Mouse (Mus musculus) liver, embryonic 11.5 days (tissue): ENCODE measurements at regions not wholly inside any gene's neighbourhood (a gene's known extent, or its start where the extent isn't known, plus 50 kb on each side); places are given as distances from the start of the nearest gene placed in this dataset.

Experiments used
- ATAC-seq: fragments of 200-750 bp; cut with Nextera tagmentation; replicated peaks from 2 replicates; pipeline ENCODE4 v1.8.0; 2017; ENCODE audit warnings: moderate number of reproducible peaks, mild to moderate bottlenecking, moderate TSS enrichment, moderate library complexity; ENCODE audit not compliant: low FRiP score
- DNase-seq: peaks from one replicate; pipeline ENCODE4 v3.0.0-alpha.2; 2017; ENCODE audit warnings: low spot score
- H3K27ac ChIP-seq: fragments of 300-500 bp; sonication (generic); 2 replicates; pipeline ENCODE4 v1.5.1; 2014; ENCODE audit warnings: mild to moderate bottlenecking, low read depth, low read length, control low read depth
- H3K27me3 ChIP-seq: fragments of 300-500 bp; sonication (generic); replicated peaks from 2 replicates; pipeline ENCODE4 v1.6.1; 2014; ENCODE audit warnings: low read length, mixed read lengths; ENCODE audit not compliant: control insufficient read depth, insufficient read depth
- H3K36me3 ChIP-seq: fragments of 300-500 bp; sonication (generic); 2 replicates; pipeline ENCODE4 v1.6.1; 2014; ENCODE audit warnings: mild to moderate bottlenecking, low read length, moderate library complexity, mixed read lengths; ENCODE audit not compliant: control insufficient read depth, insufficient read depth
- H3K4me1 ChIP-seq: fragments of 300-500 bp; sonication (generic); replicated peaks from 2 replicates; pipeline ENCODE4 v1.6.1; 2014; ENCODE audit warnings: low read length, mixed read lengths; ENCODE audit not compliant: control insufficient read depth, insufficient read depth
- H3K4me2 ChIP-seq: fragments of 300-500 bp; sonication (generic); 2 replicates; pipeline ENCODE4 v1.6.1; 2014; ENCODE audit warnings: mild to moderate bottlenecking, control low read depth, moderate library complexity
- H3K4me3 ChIP-seq: fragments of 300-500 bp; sonication (generic); 2 replicates; pipeline ENCODE4 v1.5.1; 2014; ENCODE audit warnings: low read depth, low read length, control low read depth
- H3K9ac ChIP-seq: fragments of 300-500 bp; sonication (generic); 2 replicates; pipeline ENCODE4 v1.6.1; 2014; ENCODE audit warnings: low read depth, low read length, control low read depth
- H3K9me3 ChIP-seq: fragments of 300-500 bp; sonication (generic); 2 replicates; pipeline ENCODE4 v1.6.1; 2016; ENCODE audit warnings: low read length, inconsistent platforms, mixed read lengths; ENCODE audit not compliant: control insufficient read depth
- WGBS: fragments of 180-500 bp; shearing (Covaris S2); extraction: QIAGEN DNeasy Blood & Tissue Kit; methylation state at CpG from one replicate; pipeline ENCODE4 v1.1.7; 2014; 5-methylcytosine and 5-hydroxymethylcytosine counted together

DNA sequence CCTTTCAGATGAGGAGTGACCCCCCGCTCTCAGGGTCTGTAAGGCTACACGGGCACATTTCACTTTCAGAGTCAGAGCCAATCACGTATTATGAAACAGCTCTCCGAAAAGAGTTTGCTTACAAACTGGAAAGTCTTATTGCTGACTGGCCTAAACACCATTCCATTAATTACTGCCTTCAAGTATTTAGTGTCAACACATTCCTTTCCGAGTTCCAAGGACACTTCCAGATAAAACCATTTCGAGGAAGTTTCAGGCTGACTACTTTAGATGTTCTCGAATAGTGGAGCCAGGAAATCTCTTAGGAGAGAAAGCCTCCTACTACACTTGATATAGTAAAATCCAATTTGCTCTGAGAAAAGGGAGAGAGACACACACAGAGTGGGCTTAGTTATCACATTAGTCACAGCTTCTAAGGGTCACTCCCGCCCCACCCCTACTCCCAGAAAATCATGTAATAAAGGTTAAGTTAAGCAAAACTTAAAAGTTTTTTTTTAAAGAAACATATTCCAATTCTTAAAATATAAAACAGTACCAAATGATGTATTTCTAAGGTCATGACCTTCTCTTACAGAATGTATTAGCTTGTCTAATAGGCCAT, 136.3 kb upstream of the Gm4301 start:
- Histone ChIP-seq H3K27me3 (no peaks in the 10 kb centered on the region), H3K36me3 (no peaks in the 10 kb centered on the region), H3K9me3 (no peaks in the 10 kb centered on the region), H3K27ac (no peak overlapping the region), H3K4me1 (no peaks in the 10 kb centered on the region), H3K4me3 (no peak overlapping the region), H3K4me2 (no peak overlapping the region), H3K9ac (no peak overlapping the region)
- no peak for DNase-seq
- ATAC-seq = no peak
- 65% methylated on average over 8 of the region's 8 CpGs for WGBS

DNA sequence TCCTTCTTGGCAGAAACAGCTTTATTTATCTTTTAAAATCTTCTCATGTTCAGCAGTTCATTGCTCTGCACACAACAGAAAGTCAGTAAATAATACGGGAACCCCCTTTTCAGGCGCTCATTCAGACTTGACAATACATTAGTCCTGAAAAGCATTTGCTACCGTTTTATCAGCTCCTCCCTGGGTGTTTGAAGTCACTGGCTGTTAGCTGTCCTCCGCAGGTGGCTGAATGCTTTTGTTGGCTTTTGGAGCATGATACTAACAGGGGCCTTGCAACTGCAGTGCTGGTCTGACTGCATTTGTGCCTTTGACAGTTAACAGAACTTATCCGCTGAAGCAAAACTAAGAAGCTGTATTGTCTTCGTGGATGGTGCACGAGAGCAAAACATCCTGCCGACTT, 135.0 kb upstream of the Gm4301 start:
- H3K4me1 ChIP-seq = no peaks in the 10 kb centered on the region
- ATAC-seq (no peak), DNase-seq (no peak)
- 37% methylated on average over 8 of the region's 8 CpGs for WGBS
- H3K27me3 ChIP-seq = no peaks in the 10 kb centered on the region
- no peaks in the 10 kb centered on the region for H3K36me3 ChIP-seq
- no peak overlapping the region for H3K4me3 ChIP-seq
- H3K4me2 ChIP-seq = no peak overlapping the region
- H3K9ac ChIP-seq = no peak overlapping the region
- H3K9me3 ChIP-seq = no peaks in the 10 kb centered on the region
- H3K27ac ChIP-seq = no peak overlapping the region

DNA sequence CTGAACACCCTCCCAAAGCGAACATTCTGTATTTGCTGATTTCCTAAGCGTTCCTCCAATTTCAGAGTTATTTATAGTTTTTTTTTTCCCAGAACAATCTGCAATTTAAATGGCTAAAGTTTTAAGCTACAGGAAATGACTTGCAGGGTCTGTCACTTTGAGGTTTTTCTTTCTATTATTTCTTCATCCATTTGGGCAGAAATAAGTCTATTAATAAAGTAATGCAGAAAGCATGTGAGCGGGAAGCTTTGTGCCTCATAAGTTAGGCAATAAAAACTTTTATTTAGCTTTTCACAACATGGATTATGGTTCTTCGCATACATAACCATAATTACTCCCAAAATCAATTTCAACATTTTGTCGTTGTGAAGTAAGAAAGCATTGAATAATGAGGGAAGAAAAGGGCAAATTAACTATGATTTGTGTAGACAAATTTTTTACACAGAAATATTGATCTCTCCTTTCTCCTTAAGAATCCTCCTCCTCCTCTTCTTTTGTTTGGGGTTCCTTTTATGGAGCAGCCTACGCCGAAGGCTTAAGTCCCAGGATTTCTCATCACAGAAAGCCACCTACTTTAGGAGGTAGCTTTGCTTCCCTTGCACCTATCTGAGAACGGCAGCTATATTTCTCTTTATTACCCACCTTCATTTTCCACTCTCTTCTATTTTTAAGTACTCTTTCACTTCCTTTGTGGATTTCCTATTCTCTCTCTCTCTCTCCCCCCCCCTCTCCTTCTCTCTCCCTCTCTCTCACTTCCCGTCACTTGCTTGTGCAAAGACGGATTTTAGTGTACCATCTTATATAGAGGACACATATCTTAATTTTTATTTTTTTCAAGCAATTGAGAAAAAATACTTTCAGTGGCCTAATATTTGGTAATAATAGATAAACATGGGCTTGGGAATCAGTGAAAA, 128.6 kb upstream of the Gm4301 start:
- Histone ChIP-seq H3K4me1 (no peaks in the 10 kb centered on the region), H3K27ac (no peak overlapping the region), H3K36me3 (no peaks in the 10 kb centered on the region), H3K27me3 (no peaks in the 10 kb centered on the region), H3K9me3 (no peaks in the 10 kb centered on the region), H3K4me2 (no peak overlapping the region), H3K9ac (no peak overlapping the region), H3K4me3 (no peak overlapping the region)
- WGBS = 84% methylated on average over 10 of the region's 10 CpGs
- ATAC-seq (no peak), DNase-seq (no peak)

DNA sequence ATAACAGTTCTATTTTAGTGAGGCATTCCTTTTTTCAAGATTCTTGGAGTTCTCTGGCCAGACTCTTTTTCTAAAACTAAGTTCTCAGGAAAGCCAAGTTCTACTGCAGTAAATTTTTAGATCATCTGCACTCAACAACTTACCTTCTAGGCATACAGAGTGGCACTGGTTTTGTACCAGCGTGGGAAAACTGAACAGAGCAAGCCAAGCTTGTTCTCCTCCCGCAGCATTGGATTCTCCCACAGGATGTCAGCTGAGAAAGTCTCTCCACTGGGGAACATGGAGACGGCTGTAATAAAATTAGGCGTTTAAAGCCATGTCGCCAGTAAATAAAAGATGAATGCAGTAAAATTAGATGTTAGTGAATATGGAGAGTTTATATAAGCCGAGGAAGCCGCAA, 124.8 kb upstream of the Gm4301 start:
- Histone ChIP-seq H3K27ac (no peak overlapping the region), H3K4me1 (no peaks in the 10 kb centered on the region), H3K9me3 (no peaks in the 10 kb centered on the region), H3K4me2 (no peak overlapping the region), H3K4me3 (no peak overlapping the region), H3K9ac (no peak overlapping the region), H3K27me3 (no peaks in the 10 kb centered on the region), H3K36me3 (no peaks in the 10 kb centered on the region)
- ATAC-seq (no peak), DNase-seq (no peak)
- 75% methylated on average over 7 of the region's 7 CpGs for WGBS

DNA sequence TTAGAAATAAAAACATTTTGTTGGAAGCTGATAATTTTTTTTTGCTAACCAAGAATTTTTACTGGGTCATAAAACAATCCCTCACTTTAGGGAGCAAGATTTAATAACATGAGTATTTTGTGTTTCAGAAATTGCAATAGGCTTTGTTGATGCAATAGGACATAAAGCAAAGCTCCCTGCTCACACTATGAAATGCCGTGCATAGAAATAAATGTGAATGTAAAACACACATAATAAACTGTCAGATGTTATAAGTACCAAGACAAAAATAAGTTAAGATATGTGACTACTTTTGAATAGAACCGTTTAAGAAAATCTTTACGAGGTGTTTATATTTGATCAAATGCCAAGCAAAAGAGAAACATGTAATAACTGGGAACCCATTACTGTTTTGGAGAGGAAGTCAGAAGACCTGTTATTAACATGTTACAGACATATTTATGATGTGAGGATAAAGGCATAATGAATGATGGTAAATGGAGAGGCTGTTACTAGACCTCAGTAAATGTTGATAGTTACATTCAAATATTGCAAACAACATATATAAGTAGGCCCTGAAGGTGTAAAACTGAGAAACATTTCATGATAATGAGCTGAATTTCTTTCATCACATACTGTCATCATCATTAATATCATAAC, 110.9 kb upstream of the Gm4301 start:
- ATAC-seq (no peak), DNase-seq (no peak)
- Histone ChIP-seq H3K9ac (no peak overlapping the region), H3K9me3 (no peaks in the 10 kb centered on the region), H3K4me3 (no peak overlapping the region), H3K4me1 (no peaks in the 10 kb centered on the region), H3K27ac (no peak overlapping the region), H3K27me3 (no peaks in the 10 kb centered on the region), H3K4me2 (no peak overlapping the region), H3K36me3 (no peaks in the 10 kb centered on the region)
- 82% methylated on average over 3 of the region's 3 CpGs for WGBS

DNA sequence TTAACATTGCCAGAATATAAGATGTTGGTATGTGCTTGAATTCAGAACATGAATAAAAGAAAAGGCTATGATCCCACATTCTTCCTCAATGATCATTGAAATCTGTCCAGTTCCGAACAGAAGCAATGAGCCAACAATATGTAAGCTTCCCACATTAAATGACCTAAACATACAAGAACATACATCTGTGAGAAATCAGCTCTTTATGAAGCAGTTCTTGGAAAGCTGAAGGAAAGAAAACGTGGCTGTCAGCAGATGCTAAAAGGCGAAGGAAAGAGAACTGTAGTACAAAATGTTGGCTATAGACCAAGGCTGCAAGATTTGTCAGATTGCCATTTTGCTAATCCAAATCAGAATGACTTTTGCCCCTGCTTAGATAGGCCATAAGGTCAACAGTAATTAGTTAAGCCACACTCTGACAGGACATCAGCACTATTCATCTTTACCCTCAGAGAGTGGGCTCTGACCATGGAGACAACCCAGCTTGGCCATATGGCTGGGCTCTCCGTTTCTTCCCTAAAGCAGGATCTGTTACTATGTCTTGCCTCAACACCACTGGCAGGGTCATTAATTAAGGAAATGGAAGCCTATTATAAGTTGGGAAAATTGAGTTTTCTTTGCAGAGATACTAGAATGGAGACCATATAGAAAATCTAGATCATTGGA, 76.1 kb upstream of the Gm4301 start:
- WGBS = 71% methylated on average over 4 of the region's 4 CpGs

DNA sequence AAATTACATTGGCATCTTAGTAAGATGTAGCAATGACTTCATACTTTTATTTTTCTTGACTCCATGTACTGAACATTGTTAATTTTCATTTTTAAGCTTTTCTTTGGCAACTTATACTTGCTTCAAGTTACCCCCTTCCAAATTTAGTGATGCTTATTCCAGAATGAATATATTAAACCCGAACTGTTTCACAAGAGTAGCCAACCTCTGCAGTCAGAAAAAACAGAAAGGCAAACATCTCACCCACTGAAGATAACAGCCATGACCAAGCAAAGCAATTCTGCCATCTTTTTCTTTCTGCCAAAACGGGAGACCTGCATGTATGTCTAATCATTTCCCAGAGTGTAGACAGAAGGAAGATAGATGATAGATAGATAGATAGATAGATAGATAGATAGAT, 72.0 kb upstream of the Gm4301 start:
- no peaks in the 10 kb centered on the region for H3K27me3 ChIP-seq
- no peak for ATAC-seq
- no peaks in the 10 kb centered on the region for H3K9me3 ChIP-seq
- no peak overlapping the region for H3K9ac ChIP-seq
- H3K36me3 ChIP-seq = no peaks in the 10 kb centered on the region
- H3K4me2 ChIP-seq = no peak overlapping the region
- no peak overlapping the region for H3K4me3 ChIP-seq
- DNase-seq = no peak
- H3K4me1 ChIP-seq = no peaks in the 10 kb centered on the region
- H3K27ac ChIP-seq = no peak overlapping the region
- WGBS = 50% methylated on average over 2 of the region's 2 CpGs

More for the DNA sequence above, 76.1 kb upstream of the Gm4301 start:
- DNase-seq (no peak), ATAC-seq (no peak)
- H3K4me1 ChIP-seq = no peaks in the 10 kb centered on the region
- no peak overlapping the region for H3K9ac ChIP-seq
- H3K4me2 ChIP-seq = no peak overlapping the region
- H3K4me3 ChIP-seq = no peak overlapping the region
- H3K27me3 ChIP-seq = no peaks in the 10 kb centered on the region
- H3K9me3 ChIP-seq = no peaks in the 10 kb centered on the region
- H3K36me3 ChIP-seq = no peaks in the 10 kb centered on the region
- H3K27ac ChIP-seq = no peak overlapping the region

GRCm38 (mm10) chr10:100264066-100264465, 71.4 kb upstream of the Gm4301 start:
- no peak overlapping the region for H3K4me2 ChIP-seq
- no peak overlapping the region for H3K4me3 ChIP-seq
- DNase-seq = no peak
- no peak for ATAC-seq
- H3K36me3 ChIP-seq = no peaks in the 10 kb centered on the region
- H3K9ac ChIP-seq = no peak overlapping the region
- H3K4me1 ChIP-seq = no peaks in the 10 kb centered on the region
- H3K27me3 ChIP-seq = no peaks in the 10 kb centered on the region
- 46% methylated on average over 2 of the region's 2 CpGs for WGBS
- no peaks in the 10 kb centered on the region for H3K9me3 ChIP-seq
- no peak overlapping the region for H3K27ac ChIP-seq
